Mouse (Mus musculus) CD4-positive helper T cell, adult 2 months (primary cell): ENCODE results near the gene Dusp1.

ENCODE experiments used
- DNase-seq: peaks from one replicate; pipeline ENCODE4 v3.0.0-alpha.2; 2012; ENCODE audit warnings: low read depth, missing footprints, low spot score

Gene Dusp1

DNA sequence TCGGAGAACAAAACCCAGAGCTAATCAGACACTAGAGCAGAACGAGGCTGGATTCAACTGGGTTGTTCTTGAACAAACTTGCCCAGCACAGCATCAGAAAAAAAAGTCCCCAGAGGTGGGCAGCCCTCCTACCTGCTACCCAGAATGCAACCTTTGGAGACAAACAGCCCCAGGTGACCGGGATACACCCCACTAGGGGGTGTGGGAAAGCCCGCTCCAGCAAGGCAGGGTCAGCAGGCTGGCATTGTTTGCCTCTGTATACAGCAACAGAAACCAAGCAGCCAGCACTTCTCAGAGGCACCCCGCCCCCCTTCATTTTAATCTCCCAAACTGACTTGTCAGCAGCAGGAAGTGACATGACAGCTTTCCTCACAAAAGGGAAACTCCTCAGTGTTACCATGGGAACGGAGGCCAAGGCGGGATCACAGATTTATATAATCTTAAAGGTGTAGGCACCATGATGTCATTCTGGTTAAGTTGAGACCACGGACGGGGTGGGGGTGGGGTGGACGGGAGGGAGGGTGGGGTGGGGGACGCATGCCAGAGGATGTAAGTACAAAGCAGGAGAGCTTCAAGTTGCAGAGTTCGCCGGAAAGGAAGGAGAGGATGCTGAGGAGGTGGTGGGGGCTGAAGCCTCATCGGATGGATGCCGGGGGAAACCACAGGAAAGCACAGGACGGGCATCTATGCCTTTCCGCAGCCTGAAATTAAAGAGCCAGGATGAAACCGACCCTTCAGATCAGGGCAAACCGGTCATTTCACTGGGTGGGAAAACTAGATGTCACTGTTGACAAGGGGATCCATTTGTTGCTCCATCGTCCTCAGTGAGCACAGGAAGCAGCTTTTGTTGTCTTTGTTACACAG is 58.9 kb downstream of the Dusp1 start:
- peak; percentile 97 for DNase-seq

DNA sequence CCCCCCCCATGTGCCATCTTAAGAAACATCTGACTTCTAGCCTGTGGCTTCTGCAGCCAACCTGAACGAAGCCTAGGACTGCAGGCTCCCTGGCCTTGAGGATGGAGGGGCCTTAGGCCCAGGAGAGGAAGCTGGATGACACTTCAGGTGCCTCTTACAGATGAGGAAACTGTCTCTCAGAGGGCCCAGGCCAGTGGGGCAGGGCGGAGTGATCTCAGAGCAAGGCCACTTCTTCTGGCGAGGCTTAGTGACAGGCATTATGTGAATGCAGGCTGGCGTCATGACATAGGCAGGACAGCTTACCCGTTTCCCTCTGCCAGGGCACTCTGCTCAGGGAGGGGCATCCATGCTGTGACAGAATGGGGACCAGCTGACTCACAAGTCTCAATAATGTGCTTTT is 60.1 kb downstream of the Dusp1 start:
- peak; percentile 19 for DNase-seq

DNA sequence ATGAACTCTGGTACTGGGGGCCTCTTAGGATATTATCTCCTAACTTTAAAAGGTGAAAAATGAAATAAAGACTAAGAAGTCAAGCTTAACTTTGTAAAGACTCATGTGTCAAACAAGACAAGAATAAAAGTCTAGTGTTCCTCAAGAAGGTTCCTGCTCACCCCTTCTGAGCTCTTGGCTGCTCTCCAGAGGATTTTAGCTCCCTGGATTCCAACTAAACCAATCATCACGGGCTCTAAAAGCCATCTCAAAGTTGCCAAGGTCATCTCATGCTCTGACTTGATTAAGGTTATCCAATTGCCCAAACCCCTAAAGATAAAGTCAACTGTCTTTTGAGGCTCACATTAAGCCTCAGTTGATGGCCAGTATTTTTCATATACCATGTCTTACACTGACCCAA is 63.3 kb downstream of the Dusp1 start:
- DNase-seq = no peak

DNA sequence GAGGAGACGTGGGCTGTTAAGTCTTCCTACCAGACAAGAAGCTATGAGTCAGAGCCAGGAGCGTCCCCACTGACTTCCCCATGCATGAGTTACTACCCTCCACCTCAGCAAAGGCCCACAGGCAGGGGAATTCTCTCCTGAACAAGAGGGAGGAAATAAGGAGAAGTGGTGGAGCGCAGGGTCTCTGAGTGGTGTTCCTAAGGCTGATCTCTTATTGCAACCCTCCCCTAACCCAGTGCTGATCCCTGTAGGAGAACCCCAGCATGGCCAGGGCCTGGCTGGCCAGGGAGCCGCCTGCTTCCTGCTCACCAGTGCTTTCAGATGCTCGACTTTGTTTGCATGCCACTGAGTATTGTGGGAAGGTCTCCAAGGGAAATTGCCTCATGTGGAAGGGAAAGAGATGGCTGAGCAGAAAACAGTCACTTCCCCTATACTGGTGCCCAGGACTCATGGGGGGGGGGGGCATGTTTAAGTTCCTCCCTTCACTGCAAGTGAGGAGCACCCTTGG is 64.5 kb downstream of the Dusp1 start:
- no peak for DNase-seq

DNA sequence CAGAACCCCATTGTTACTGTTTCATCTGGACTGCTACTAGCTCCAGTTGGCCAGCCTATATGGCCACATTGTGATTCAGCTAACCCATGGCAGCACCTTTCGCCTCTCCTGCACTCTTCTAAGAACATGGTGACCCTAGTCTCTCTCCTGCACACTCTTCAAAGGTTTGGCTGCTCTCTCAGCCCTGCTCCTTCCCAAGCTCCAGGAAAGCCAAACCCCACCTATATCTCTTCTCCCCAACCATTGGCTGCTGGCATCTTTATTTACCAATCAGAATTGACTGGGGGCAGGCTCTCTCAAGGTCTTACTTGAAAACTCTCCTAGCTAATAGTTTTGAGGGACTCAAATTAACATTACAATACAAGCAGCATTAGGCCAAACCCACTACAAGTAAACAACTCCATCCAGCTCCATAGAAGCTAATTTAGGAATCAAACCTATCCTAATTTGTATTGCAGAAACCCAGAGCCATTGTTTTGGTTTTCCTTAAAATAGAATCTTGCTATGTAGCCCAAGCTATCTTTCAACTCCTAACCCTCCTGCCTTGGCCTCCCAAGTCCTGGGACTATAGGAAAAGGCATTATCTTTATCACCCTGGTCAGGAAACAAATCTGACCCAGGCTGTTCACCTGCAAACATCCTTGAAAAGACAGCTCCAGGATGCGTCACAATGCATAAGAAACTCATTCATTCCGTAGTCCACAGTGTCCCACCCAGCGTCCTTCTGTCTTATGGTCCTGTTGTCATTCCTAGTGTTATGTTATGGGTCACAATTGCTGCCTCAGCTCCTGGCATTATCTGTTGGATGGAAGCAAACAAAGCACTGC is 67.1 kb downstream of the Dusp1 start:
- DNase-seq = no peak

DNA sequence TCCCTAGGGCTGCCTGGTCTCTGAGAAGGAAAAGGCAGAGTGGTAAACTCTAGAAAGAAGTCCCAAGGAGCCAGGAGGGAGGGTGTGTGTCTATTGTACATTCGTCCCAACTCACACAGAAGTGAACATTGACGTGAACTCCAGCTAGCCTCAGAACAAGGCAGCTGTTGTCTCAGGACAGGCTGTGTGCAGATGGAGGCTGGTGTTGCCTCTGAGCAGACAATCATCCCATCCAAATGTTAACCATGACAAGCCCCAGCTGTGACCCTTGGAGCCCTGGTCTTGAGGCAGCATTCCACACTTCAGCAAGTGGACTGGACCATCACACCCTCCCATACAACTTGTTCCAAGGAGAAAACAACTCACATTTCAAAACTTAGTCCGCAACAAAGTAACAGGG is 69.7 kb downstream of the Dusp1 start:
- DNase-seq = no peak

DNA sequence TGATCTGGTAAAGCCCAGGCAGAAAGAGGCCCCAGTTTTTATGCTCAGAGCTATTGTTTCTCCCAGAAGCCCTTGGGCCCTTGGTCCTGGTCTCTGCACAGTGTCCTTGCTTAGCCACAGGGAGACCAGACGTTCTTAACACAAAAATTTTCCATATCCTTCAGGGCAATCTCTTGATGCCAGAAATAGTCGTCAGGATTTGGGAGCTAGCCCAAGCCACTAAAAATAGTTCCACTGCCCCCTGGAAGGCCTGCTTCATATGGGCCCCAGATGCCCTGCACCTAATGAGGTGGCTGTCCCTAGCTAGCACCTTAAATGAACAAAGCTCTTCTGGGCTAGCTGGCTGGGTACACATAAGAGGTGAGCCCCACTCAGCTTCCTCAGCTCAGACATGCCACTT is 71.0 kb downstream of the Dusp1 start:
- no peak for DNase-seq

DNA sequence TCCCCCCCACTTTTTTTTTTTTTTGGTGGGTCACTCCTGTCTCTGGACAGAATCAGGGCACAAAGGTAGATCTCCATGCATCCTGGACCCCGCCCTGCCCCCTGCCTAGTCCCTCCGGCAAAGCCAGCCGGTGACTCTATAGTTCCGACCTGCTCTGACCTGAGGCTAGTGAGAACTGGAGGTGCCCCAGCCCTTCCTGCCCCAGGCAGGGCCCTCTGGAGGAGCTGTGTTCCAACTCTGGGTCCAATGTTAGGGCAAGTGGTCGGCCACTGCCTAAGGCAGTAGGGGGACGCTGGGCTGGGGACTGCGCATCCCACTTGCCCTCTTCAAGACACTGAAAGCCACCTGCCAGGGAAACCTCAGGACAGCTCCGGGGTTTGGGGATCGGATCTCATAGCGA is 71.9 kb downstream of the Dusp1 start:
- DNase-seq = no peak

DNA sequence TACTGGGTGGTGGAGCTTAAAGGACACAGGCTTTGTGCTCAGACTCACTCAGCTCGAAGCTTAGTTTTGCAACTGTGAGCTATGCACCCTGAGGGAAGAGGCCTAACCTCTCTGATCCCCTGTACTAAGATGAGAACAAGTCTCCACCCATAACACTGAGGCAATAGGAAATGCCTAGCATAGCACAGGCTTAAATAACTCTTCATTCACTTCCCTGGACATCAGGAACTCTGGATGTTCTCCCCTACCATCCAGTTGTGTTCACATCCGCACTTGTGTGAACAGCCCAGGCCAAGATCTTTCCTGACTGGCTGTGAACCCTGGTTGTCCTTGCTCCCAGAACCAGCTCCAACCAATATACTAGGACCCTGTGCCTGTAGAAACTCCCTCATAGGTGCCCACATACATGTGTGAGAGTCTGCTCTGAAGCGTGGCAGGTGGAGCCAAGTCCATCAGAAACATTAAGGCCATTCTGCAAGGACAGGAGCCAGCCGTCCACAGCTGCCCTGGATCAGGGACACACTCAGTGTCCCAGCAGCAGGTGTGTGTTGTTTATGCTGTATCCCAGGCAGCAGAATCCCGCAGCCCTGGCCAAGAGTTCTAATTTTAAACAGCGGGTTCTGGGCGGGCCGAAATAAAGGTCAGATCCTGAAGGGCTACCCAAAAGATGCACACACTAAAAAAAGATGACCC is 73.1 kb downstream of the Dusp1 start:
- no peak for DNase-seq

DNA sequence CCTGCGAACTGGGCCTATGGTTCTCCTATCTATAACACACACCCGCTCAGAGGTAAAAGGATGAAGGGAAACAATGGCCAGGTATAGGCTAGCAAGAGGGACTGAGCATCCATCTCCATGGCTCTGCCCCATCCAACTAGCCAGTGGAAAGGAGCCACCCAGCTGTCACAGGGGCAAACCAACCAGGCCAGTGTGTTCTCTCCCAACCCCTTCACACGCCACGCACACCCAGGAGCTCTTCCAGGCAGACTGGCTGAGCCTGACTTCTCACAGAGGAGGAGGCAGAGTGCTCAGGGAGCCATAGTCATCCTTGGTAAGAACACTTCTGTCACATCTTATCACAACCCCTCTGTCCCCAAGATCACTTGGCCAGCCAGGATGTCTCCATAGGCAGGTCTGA is 74.0 kb downstream of the Dusp1 start:
- no peak for DNase-seq

DNA sequence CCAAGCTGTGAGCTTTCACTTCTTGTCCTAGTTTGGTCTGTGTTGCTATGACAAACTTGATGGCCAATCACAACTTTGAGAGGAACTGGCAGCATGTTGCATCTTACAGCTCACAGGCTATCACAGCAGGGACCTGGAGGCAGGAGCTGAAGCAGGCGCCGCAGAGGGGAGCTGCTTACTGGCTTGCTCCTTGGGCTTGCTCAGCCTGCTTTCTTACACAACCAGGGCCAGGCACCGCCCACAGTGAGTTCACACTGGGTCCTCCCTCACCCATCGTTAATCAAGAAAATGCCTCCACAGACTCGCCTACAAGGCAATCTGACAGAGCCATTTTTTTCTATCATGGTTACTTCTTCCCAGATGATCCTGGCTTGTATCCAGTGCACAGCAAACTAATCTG is 74.7 kb downstream of the Dusp1 start:
- no peak for DNase-seq

DNA sequence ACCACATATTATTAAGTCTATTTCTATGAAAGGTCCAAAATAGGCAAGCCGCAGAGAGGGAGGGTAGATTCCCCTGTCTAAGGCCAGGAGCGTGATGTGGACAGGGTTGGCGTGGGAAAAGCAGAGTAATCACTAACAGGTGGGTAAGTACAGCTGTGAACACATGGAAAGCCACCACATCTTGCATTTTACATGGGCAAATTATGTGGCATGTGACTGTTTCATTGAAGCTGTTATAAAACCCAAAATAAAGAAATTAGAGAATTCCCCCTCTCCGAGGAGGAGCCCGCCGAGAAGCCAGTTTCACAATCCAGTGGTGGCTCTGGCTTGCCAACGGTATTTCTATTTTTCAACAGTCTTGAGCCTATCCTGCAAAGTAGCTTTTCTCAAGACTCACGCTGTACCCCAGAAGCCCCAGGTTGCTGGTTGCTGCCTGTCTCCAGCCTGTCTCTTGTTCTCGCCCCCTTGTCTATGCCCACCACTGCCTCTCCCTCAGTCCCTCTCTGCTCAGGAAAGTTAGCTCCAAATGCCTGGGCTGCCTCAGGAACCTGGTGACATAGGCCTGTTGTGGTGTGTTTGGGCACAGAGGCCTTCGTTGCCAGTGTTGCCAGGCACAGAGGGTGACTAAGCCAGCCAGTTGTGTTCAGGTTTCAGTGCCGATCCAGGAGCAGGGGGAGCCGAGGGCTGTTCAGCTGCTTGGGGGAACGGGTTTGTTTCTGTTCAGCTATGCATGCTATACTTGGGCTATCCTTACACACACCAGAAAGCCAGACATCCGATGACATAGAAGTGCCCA is 77.1 kb downstream of the Dusp1 start:
- DNase-seq = no peak

DNA sequence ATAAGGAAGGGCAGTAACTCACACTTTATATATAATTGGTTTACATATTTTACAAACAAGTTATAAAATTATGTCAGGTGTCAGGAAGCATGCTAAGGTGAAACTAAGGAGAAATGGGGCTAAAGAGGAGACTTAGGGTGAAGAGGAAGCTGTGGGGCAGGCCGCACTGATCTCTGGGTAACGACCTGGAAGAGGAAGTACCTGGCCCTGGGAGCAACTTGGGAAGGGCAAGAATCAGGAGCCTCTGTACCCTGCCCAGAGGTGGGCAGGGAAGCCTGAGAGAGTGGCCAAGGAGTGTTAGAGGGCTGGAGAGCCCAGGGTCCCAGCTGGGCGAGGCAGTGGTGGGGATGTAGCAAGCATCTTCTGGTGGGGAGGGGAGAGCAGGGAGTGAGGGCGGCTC is 81.0 kb downstream of the Dusp1 start:
- DNase-seq = no peak

DNA sequence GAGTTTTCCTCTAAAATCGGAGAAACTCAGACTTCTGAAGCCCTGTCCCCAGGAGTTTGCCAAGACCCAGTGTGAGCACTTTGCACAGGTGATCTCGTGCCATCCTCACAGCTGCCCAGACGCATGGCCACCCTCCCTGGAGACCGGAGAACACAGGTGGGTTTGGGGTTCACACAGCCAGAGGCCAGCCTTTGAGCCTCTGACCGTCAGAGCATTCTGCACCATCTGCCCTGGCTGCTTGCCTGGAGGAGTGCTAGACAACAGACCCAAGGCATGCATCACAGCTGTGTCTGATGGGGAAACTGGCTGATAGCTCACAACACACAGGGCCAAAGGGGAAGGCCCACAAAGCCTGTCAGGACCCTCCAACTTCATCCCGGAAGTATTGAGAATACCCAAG is 82.3 kb downstream of the Dusp1 start:
- no peak for DNase-seq

DNA sequence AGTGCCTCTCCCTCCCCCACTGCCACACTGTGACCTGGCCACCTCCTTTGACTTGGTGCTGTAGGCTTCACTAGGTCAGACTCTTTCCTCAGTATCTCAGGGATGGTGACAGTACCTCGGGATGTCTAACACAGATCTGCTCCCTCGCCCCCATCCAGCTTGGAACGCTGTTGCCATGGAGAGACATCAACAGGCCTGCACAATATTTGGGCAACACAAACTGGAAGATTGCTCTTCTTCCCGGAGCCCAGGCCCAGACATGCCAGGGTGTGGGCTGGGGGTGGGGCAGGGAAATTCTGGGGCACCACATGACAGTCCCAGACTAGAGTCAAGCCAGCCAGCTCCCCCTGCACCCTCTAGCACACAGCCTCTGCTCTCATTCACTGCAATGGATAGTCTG is 83.3 kb downstream of the Dusp1 start:
- DNase-seq = no peak

DNA sequence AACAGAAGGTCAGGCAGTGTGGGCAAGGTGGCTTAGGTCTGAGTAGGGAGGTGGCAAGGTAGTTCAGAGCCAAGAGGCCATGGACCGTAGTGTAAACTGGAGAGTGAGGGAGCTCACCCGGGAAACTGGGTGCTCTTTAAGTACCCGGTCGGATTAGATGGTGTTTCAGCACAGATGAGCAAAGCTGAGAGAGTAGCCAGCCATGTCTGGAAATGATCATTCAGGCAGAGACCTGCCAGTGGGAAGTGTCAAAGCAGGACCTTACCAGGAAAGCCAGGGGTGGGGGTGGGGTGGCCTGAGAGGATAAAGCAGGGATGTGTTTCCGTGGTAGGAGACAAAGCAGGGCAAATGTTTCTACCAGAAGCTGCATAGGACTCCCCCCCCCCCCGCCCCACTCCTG is 85.1 kb downstream of the Dusp1 start:
- no peak for DNase-seq

DNA sequence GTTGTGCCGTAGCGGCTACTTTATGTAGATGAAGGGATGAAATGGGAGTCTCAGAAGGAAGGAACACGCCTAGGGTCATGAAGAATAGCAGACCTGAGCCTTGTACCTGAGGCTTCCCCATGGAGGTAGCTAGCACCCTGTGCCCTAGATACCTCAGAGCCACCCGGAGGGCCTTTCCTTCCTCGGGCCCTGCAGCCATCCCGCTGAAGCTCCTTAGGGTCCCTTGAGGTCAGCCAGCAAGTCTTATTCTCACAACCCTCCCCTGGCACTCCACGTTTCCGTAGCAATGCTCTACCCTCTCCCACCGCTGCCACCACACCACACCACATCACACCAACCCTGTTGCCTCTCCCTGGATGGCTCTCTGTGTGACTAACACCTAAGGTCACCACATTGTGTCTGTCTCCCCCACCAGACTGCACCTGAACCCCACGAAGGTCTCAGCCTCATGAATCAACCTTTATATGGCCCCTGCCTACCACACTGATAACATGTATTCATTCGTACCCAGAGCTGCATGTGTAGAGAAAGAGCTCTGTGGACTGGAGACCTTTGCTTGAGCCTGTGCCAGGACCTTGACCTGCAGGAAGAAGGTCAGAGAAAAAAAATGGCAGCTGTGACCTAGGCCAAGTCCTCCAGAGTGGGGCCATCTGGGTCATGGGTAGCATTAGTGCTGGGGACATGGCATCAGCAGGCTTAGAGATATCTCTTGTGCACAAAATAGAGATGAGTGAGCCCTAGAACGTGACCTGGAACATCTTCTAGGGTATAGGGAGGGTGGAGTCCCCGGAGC is 93.6 kb downstream of the Dusp1 start:
- DNase-seq = no peak

DNA sequence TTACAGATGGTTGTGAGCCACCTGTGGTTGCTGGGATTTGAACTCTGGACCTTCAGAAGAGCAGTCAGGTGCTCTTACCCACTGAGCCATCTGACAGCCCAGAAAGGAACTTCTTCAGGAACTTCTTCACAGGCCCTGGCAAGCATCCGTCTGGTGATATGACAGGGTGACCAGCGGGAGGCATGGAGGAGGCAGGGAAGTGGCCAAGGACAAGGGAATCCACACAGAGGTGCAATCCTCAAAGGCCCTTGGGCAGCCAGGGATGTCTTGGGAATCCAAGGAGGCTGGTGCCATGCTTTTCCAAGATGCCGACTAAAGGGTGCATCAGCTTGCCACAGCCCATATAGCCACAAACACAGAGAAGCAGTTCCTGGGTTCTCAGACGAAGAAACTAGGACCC is 94.3 kb downstream of the Dusp1 start:
- no peak for DNase-seq

DNA sequence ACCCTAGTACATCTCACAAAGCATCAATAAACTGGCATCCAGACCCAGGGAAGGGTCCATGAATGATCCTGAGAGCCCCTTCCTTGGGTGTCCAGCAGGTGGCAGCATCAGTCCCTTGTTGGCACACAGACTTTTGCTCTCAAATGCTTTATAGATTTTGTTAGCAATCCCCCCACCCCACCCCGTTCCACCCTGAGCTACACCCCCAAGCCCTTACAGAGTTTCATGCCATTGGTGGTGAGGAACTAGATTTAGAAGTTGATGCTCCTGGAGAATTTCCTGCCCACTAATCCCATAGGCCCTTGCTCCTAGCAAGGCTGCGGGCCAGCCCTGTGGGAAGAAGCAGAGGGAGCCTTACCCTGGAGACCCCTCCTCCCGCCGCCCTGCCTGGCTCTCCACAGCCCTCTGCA is 95.2 kb downstream of the Dusp1 start:
- peak; percentile 67 for DNase-seq

DNA sequence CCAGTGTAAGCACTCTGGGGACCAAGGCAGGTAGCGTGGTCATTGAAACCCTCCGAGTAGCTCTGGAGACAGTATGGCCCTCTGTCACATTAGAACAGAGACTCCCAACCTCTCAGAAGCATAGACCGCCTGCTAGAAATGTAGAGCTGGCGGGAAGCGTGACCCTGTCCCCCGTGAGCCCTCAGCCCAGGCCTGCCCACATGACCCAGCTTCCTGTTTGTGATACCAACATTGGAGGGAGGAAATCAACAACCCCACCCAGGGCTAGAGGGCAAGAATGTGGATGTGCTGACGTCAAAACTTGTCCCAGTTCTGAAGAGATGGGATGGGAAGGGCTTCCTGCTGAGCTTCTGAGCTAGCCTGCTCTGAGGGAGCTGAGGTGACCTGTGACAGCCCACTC is 97.0 kb downstream of the Dusp1 start:
- no peak for DNase-seq

DNA sequence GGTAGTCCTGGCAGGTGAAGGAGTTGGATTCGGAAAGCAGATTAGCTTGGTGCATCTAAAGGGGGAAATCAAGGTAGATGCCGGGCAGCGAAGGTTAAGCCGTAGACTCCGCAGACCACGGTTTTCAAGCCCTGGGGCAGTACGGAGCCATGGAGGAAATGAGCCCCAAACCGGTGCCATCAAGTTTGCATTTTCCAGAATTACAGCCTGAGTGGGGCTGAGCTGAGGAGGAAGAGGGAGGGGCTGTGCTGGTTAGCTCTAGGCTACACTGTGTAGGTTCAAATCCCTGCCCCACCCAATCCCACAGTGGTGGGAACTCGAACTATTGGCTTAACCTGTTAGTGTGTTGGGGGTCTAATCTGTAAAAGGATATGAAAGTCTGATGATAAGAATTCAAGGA is 97.4 kb downstream of the Dusp1 start:
- DNase-seq = no peak
